Mouse (Mus musculus): ENCODE measurements at regions not wholly inside any gene's neighbourhood (a gene's known extent, or its start where the extent isn't known, plus 50 kb on each side); places are given as distances from the start of the nearest gene placed in this dataset.

- no peaks in the 10 kb centered on the region for H3K4me1 ChIP-seq (ENCODE audit: control insufficient read depth, insufficient read depth, insufficient read length)
- 81% methylated on average over 11 of the region's 11 CpGs for WGBS
- no peak overlapping the region for H3K27ac ChIP-seq (ENCODE audit: insufficient read depth, low read length)
- H3K36me3 ChIP-seq (ENCODE audit: control insufficient read depth, insufficient read depth, low read length), result no peaks in the 10 kb centered on the region
- H3K27me3 ChIP-seq (ENCODE audit: control insufficient read depth, insufficient read depth, low read length), result no peaks in the 10 kb centered on the region
- DNase-seq (ENCODE audit: low read depth in 1 of 2, low spot score in 2 of 2), result no peak
- H3K4me3 ChIP-seq (ENCODE audit: extremely low read depth, insufficient read depth, insufficient read length), result no peak overlapping the region
- TF ChIP-seq CTCF (IDR thresholded peaks at IDR 0.05; ENCODE audit: extremely low read depth, insufficient read depth, insufficient read length, insufficient replicate concordance) (no peak), POLR2A (IDR thresholded peaks at IDR 0.05; ENCODE audit: low read depth, low read length) (no peak)
These were observed 92.4 kb upstream of the Jade1 start for GRCm38 (mm10) chr3:41462953-41463644.

GRCm38 (mm10) chr3:41460131-41460530, 95.4 kb upstream of the Jade1 start:
- Histone ChIP-seq H3K27ac (ENCODE audit: insufficient read depth, low read length) (no peak overlapping the region), H3K4me1 (ENCODE audit: control insufficient read depth, insufficient read depth, insufficient read length) (no peaks in the 10 kb centered on the region), H3K4me3 (ENCODE audit: extremely low read depth, insufficient read depth, insufficient read length) (no peak overlapping the region), H3K27me3 (ENCODE audit: control insufficient read depth, insufficient read depth, low read length) (no peaks in the 10 kb centered on the region), H3K36me3 (ENCODE audit: control insufficient read depth, insufficient read depth, low read length) (no peaks in the 10 kb centered on the region)
- TF ChIP-seq CTCF (IDR thresholded peaks at IDR 0.05; ENCODE audit: extremely low read depth, insufficient read depth, insufficient read length, insufficient replicate concordance) (no peak), POLR2A (IDR thresholded peaks at IDR 0.05; ENCODE audit: low read depth, low read length) (no peak)
- WGBS, result 91% methylated on average over 4 of the region's 4 CpGs
- no peak for DNase-seq (ENCODE audit: low read depth in 1 of 2, low spot score in 2 of 2)

GRCm38 (mm10) chr3:41458156-41458555, 97.4 kb upstream of the Jade1 start:
- Histone ChIP-seq H3K4me3 (ENCODE audit: extremely low read depth, insufficient read depth, insufficient read length) (no peak overlapping the region), H3K4me1 (ENCODE audit: control insufficient read depth, insufficient read depth, insufficient read length) (no peaks in the 10 kb centered on the region), H3K27ac (ENCODE audit: insufficient read depth, low read length) (no peak overlapping the region), H3K27me3 (ENCODE audit: control insufficient read depth, insufficient read depth, low read length) (no peaks in the 10 kb centered on the region), H3K36me3 (ENCODE audit: control insufficient read depth, insufficient read depth, low read length) (no peaks in the 10 kb centered on the region)
- 96% methylated on average over 6 of the region's 6 CpGs for WGBS
- no peak for DNase-seq (ENCODE audit: low read depth in 1 of 2, low spot score in 2 of 2)
- no peak for TF ChIP-seq CTCF (IDR thresholded peaks at IDR 0.05; ENCODE audit: extremely low read depth, insufficient read depth, insufficient read length, insufficient replicate concordance)
- no peak for TF ChIP-seq POLR2A (IDR thresholded peaks at IDR 0.05; ENCODE audit: low read depth, low read length)

- no peak for DNase-seq (ENCODE audit: low read depth in 1 of 2, low spot score in 2 of 2)
- H3K36me3 ChIP-seq (ENCODE audit: control insufficient read depth, insufficient read depth, low read length), result no peaks in the 10 kb centered on the region
- 83% methylated on average over 3 of the region's 3 CpGs for WGBS
- no peak for TF ChIP-seq POLR2A (IDR thresholded peaks at IDR 0.05; ENCODE audit: low read depth, low read length)
- no peak for TF ChIP-seq CTCF (IDR thresholded peaks at IDR 0.05; ENCODE audit: extremely low read depth, insufficient read depth, insufficient read length, insufficient replicate concordance)
- H3K4me1 ChIP-seq (ENCODE audit: control insufficient read depth, insufficient read depth, insufficient read length), result no peaks in the 10 kb centered on the region
- H3K27me3 ChIP-seq (ENCODE audit: control insufficient read depth, insufficient read depth, low read length), result no peaks in the 10 kb centered on the region
- no peak overlapping the region for H3K27ac ChIP-seq (ENCODE audit: insufficient read depth, low read length)
- no peak overlapping the region for H3K4me3 ChIP-seq (ENCODE audit: extremely low read depth, insufficient read depth, insufficient read length)
These were observed 102.0 kb upstream of the Jade1 start for GRCm38 (mm10) chr3:41453525-41453924.

GRCm38 (mm10) chr3:41452716-41453090, 102.8 kb upstream of the Jade1 start:
- no peak overlapping the region for H3K27ac ChIP-seq (ENCODE audit: insufficient read depth, low read length)
- TF ChIP-seq POLR2A (IDR thresholded peaks at IDR 0.05; ENCODE audit: low read depth, low read length), result no peak
- no peak overlapping the region for H3K4me3 ChIP-seq (ENCODE audit: extremely low read depth, insufficient read depth, insufficient read length)
- no peak for DNase-seq (ENCODE audit: low read depth in 1 of 2, low spot score in 2 of 2)
- 87% methylated on average over 3 of the region's 3 CpGs for WGBS
- no peaks in the 10 kb centered on the region for H3K4me1 ChIP-seq (ENCODE audit: control insufficient read depth, insufficient read depth, insufficient read length)
- no peaks in the 10 kb centered on the region for H3K36me3 ChIP-seq (ENCODE audit: control insufficient read depth, insufficient read depth, low read length)
- no peaks in the 10 kb centered on the region for H3K27me3 ChIP-seq (ENCODE audit: control insufficient read depth, insufficient read depth, low read length)

- Histone ChIP-seq H3K27me3 (ENCODE audit: control insufficient read depth, insufficient read depth, low read length) (no peaks in the 10 kb centered on the region), H3K4me1 (ENCODE audit: control insufficient read depth, insufficient read depth, insufficient read length) (no peaks in the 10 kb centered on the region), H3K4me3 (ENCODE audit: extremely low read depth, insufficient read depth, insufficient read length) (no peak overlapping the region), H3K36me3 (ENCODE audit: control insufficient read depth, insufficient read depth, low read length) (no peaks in the 10 kb centered on the region), H3K27ac (ENCODE audit: insufficient read depth, low read length) (no peak overlapping the region)
- no peak for DNase-seq (ENCODE audit: low read depth in 1 of 2, low spot score in 2 of 2)
- WGBS, result 61% methylated on average over 3 of the region's 3 CpGs
- TF ChIP-seq POLR2A (IDR thresholded peaks at IDR 0.05; ENCODE audit: low read depth, low read length), result no peak
- TF ChIP-seq CTCF (IDR thresholded peaks at IDR 0.05; ENCODE audit: extremely low read depth, insufficient read depth, insufficient read length, insufficient replicate concordance), result no peak
These were observed 103.4 kb upstream of the Jade1 start for GRCm38 (mm10) chr3:41452020-41452715.

GRCm38 (mm10) chr3:41450696-41451095, 104.8 kb upstream of the Jade1 start:
- Histone ChIP-seq H3K36me3 (ENCODE audit: control insufficient read depth, insufficient read depth, low read length) (no peaks in the 10 kb centered on the region), H3K27me3 (ENCODE audit: control insufficient read depth, insufficient read depth, low read length) (no peaks in the 10 kb centered on the region), H3K27ac (ENCODE audit: insufficient read depth, low read length) (no peak overlapping the region), H3K4me1 (ENCODE audit: control insufficient read depth, insufficient read depth, insufficient read length) (no peaks in the 10 kb centered on the region), H3K4me3 (ENCODE audit: extremely low read depth, insufficient read depth, insufficient read length) (no peak overlapping the region)
- DNase-seq (ENCODE audit: low read depth in 1 of 2, low spot score in 2 of 2), result no peak
- TF ChIP-seq POLR2A (IDR thresholded peaks at IDR 0.05; ENCODE audit: low read depth, low read length), result no peak
- no peak for TF ChIP-seq CTCF (IDR thresholded peaks at IDR 0.05; ENCODE audit: extremely low read depth, insufficient read depth, insufficient read length, insufficient replicate concordance)
- WGBS, result 91% methylated on average over 1 of the region's 1 CpGs
